Mouse (Mus musculus) intestine, postnatal 0 days (tissue): Measurements from ENCODE around the gene Recql5. TPM values are rescaled to one million over a fixed set of nuclear protein-coding genes. Genes with fewer than 3 reads are reported as not detected.

Experiments
- ATAC-seq: fragments of 200-750 bp; cut with Nextera tagmentation; 2 replicates; pipeline ENCODE4 v1.8.0; 2017; ENCODE audit warnings: mild to moderate bottlenecking, moderate TSS enrichment, moderate library complexity
- H3K27ac ChIP-seq: fragments of 300-500 bp; sonication (generic); 2 replicates; pipeline ENCODE4 v1.5.1; 2014; ENCODE audit warnings: mild to moderate bottlenecking, low read depth, low read length, moderate library complexity
- H3K27me3 ChIP-seq: fragments of 300-500 bp; sonication (generic); replicated peaks from 2 replicates; pipeline ENCODE4 v1.6.1; 2014; ENCODE audit warnings: low read length, mixed read lengths; ENCODE audit not compliant: control insufficient read depth, insufficient read depth
- H3K36me3 ChIP-seq: fragments of 300-500 bp; sonication (generic); 2 replicates; pipeline ENCODE4 v1.6.1; 2014; ENCODE audit warnings: mild to moderate bottlenecking, moderate library complexity; ENCODE audit not compliant: control insufficient read depth, insufficient read depth
- H3K4me1 ChIP-seq: fragments of 300-500 bp; sonication (generic); replicated peaks from 2 replicates; pipeline ENCODE4 v1.6.1; 2014; ENCODE audit warnings: antibody characterized with exemption, low read length, mixed read lengths; ENCODE audit not compliant: control insufficient read depth, insufficient read depth
- H3K4me2 ChIP-seq: fragments of 300-500 bp; sonication (generic); replicated peaks from 2 replicates; pipeline ENCODE4 v1.6.1; 2014; ENCODE audit warnings: low read depth, mild to moderate bottlenecking, moderate library complexity
- H3K4me3 ChIP-seq: fragments of 300-500 bp; sonication (generic); 2 replicates; pipeline ENCODE4 v1.5.1; 2014; ENCODE audit warnings: low read depth, low read length
- H3K9ac ChIP-seq: fragments of 300-500 bp; sonication (generic); 2 replicates; pipeline ENCODE4 v1.6.1; 2014; ENCODE audit warnings: mild to moderate bottlenecking, low read depth, low read length
- H3K9me3 ChIP-seq: fragments of 300-500 bp; sonication (generic); 2 replicates; pipeline ENCODE4 v1.6.1; 2016; ENCODE audit warnings: mixed run types; ENCODE audit not compliant: control insufficient read depth
- CTCF ChIP-seq: sonication (generic); IDR thresholded peaks from 2 replicates; pipeline ENCODE4 v1.5.1; 2016; ENCODE audit warnings: low read depth, mild to moderate bottlenecking, control low read depth, antibody characterized with exemption, moderate library complexity
- WGBS: fragments of 180-500 bp; shearing (Covaris S2); extraction: QIAGEN DNeasy Blood & Tissue Kit; methylation state at CpG from one replicate; pipeline ENCODE4 v1.1.7; 2014; 5-methylcytosine and 5-hydroxymethylcytosine counted together
- polyA plus RNA-seq: library from polyadenylated mRNA; unstranded; fragments of >200 nt; fragmentation: Nextera tagmentation; extraction: Ambion mirVana; gene quantifications from 2 replicates; pipeline ENCODE4 v1.2.1, GENCODE M21; 2015

The Recql5 gene
- polyA plus RNA-seq, 1 experiment from 2014 or later = 6.8 TPM

- Histone ChIP-seq H3K4me1 (peaks cover 20% of the 10 kb centered on the region), H3K36me3 (peaks cover 4% of the 10 kb centered on the region; the same call in 1 of the 2 replicates), H3K4me3 (no peak overlapping the region), H3K9ac (no peak overlapping the region), H3K27me3 (no peaks in the 10 kb centered on the region), H3K27ac (0 out of 2 replicates have a peak overlapping the region, but pooled peaks have one; percentile 60), H3K4me2 (no peak overlapping the region), H3K9me3 (no peaks in the 10 kb centered on the region)
- ATAC-seq = no peak
- 51% methylated on average over 8 of the region's 8 CpGs for WGBS
- TF ChIP-seq CTCF = no peak
These were observed 28.9 kb downstream of the Recql5 start for GRCm38 (mm10) chr11:115904231-115904955.

- TF ChIP-seq CTCF = no peak
- Histone ChIP-seq H3K4me2 (no peak overlapping the region), H3K4me1 (peaks cover 20% of the 10 kb centered on the region), H3K27me3 (no peaks in the 10 kb centered on the region), H3K4me3 (no peak overlapping the region), H3K27ac (peak overlapping the region; percentile 60; the same call in 1 of the 2 replicates), H3K36me3 (peaks cover 4% of the 10 kb centered on the region; the same call in 1 of the 2 replicates), H3K9ac (no peak overlapping the region), H3K9me3 (no peaks in the 10 kb centered on the region)
- 44% methylated on average over 11 of the region's 11 CpGs for WGBS
- peak; percentile 35; the same call in 1 of the 2 replicates for ATAC-seq
These were observed 29.7 kb downstream of the Recql5 start for GRCm38 (mm10) chr11:115903384-115904230.

- H3K27ac ChIP-seq = 0 out of 2 replicates have a peak overlapping the region, but pooled peaks have one; percentile 60
- 41% methylated on average over 1 of the region's 1 CpGs for WGBS
- H3K27me3 ChIP-seq = no peaks in the 10 kb centered on the region
- no peak for ATAC-seq
- H3K36me3 ChIP-seq = peaks cover 4% of the 10 kb centered on the region; the same call in 1 of the 2 replicates
- H3K9me3 ChIP-seq = no peaks in the 10 kb centered on the region
- peaks cover 20% of the 10 kb centered on the region for H3K4me1 ChIP-seq
- no peak overlapping the region for H3K4me3 ChIP-seq
- no peak overlapping the region for H3K4me2 ChIP-seq
- TF ChIP-seq CTCF = no peak
- H3K9ac ChIP-seq = no peak overlapping the region
These were observed 30.4 kb downstream of the Recql5 start for GRCm38 (mm10) chr11:115902831-115903230.

- no peak for TF ChIP-seq CTCF
- H3K4me2 ChIP-seq = no peak overlapping the region
- H3K36me3 ChIP-seq = peaks cover 4% of the 10 kb centered on the region; the same call in 1 of the 2 replicates
- no peak for ATAC-seq
- H3K4me1 ChIP-seq = peaks cover 20% of the 10 kb centered on the region
- H3K9ac ChIP-seq = no peak overlapping the region
- 83% methylated on average over 5 of the region's 5 CpGs for WGBS
- H3K9me3 ChIP-seq = no peaks in the 10 kb centered on the region
- H3K27me3 ChIP-seq = no peaks in the 10 kb centered on the region
- H3K4me3 ChIP-seq = no peak overlapping the region
- no peak overlapping the region for H3K27ac ChIP-seq
These were observed 31.1 kb downstream of the Recql5 start for GRCm38 (mm10) chr11:115902177-115902576.

- no peaks in the 10 kb centered on the region; the same call in 1 of the 2 replicates for H3K36me3 ChIP-seq
- ATAC-seq = no peak
- WGBS = 89% methylated on average over 9 of the region's 9 CpGs
- H3K9me3 ChIP-seq = no peaks in the 10 kb centered on the region
- TF ChIP-seq CTCF = no peak
- H3K4me2 ChIP-seq = no peak overlapping the region
- H3K4me1 ChIP-seq = peaks cover 20% of the 10 kb centered on the region
- H3K4me3 ChIP-seq = no peak overlapping the region
- no peak overlapping the region for H3K27ac ChIP-seq
- no peak overlapping the region for H3K9ac ChIP-seq
- no peaks in the 10 kb centered on the region for H3K27me3 ChIP-seq
These were observed 31.7 kb downstream of the Recql5 start for GRCm38 (mm10) chr11:115901338-115902161.
